18 mouse cellular contexts compared by ENCODE assay signal in the genomic region with DNA sequence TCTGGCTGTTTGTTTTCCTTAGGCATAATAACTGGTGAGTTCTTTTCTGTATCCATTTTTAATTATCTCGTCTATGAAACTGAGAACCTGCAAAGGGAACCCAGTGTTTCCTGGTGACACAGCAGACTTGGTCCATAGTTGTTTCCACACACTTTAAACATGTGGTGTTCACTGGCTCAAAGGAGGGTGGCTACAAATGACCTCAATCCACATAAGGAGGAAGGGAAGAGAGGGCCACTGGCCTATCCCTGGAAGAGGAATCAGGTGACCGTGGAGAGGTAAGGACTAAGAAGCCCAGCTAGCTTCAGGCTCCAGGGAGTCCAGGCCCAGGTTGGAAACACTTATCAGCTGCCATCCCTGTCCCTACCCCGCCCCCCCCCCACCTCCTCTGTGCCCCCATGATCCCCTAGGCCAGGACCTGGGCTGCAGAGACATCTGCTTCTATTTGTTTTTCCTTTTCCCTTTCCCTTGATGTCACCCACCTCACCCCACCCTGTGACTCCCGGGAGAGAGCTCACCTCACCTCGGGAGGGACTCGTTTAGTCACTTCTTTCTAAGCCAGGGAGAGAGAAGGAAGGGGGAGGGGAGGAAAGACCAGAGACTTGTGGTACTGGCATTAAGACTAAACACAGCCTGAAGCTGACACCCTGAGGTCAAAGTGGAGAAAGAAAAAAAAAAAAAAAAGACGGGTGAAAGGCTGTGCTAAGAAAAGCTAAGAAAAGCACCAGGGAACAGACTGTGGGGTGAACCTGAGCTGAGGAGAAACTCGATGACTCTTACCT.
DNase-seq lines count a peak whose midpoint lies in the region; ATAC-seq and TF ChIP-seq lines count a peak whose summit lies in the region.
"Had no signal": no experiment of that assay in that cellular context is flagged by ENCODE, and none has a peak within 500 bp of the region (broad histone marks: within the 10 kb centered on the region; RNA-seq: fewer than 3 reads in every experiment).

No protein-coding gene starts in this region.

- DNase-seq in embryonic facial prominence, embryonic 11.5 days (ENCODE audit: low spot score) = peak; percentile 33
- no peak for DNase-seq in embryonic facial prominence, embryonic 10.5 days (ENCODE audit: low spot score)
- peak; percentile 63 for DNase-seq in ES-CJ7 (ENCODE audit: low read depth, low spot score)
- DNase-seq in testis, postnatal 10 days (ENCODE audit: low spot score) = no peak
- DNase-seq in ovary, postnatal 14 days (ENCODE audit: low spot score) = no peak
- DNase-seq in kidney, postnatal 25 days = no peak
- DNase-seq: cerebellum, adult 11 months; gastrocnemius, postnatal 10 days; kidney, postnatal 10 days; thymus, adult 18-20 months had no signal

- 12% methylated on average over 8 of the region's 8 CpGs for WGBS in embryonic facial prominence, embryonic 11.5 days
- WGBS in embryonic facial prominence, embryonic 10.5 days = 12% methylated on average over 8 of the region's 8 CpGs
- WGBS in embryonic facial prominence, embryonic 15.5 days = 20% methylated on average over 8 of the region's 8 CpGs
- 26% methylated on average over 8 of the region's 8 CpGs for WGBS in small intestine, adult 2 months

- H3K4me2 ChIP-seq in embryonic facial prominence, embryonic 11.5 days (ENCODE audit: low read depth, low read length) = no peak overlapping the region
- H3K4me2 ChIP-seq in embryonic facial prominence, embryonic 15.5 days (replicated peaks) = no peak overlapping the region
- H3K4me2 ChIP-seq: limb, embryonic 15.5 days; lung, embryonic 15.5 days; midbrain, embryonic 11.5 days had no signal

- ATAC-seq in embryonic facial prominence, embryonic 11.5 days (replicated peaks; ENCODE audit: insufficient number of reproducible peaks, low FRiP score, low TSS enrichment, low read depth) = no peak
- ATAC-seq in embryonic facial prominence, embryonic 15.5 days (ENCODE audit: insufficient number of reproducible peaks, low FRiP score, low TSS enrichment, low read depth) = peak; percentile 27; the same call in 1 of the 2 replicates
- ATAC-seq: forebrain, embryonic 16.5 days; inflammation-experienced regulatory T-cells, adult 6 months had no signal

- no peaks in the 10 kb centered on the region for H3K27me3 ChIP-seq in embryonic facial prominence, embryonic 11.5 days (ENCODE audit: control insufficient read depth, insufficient read depth, low read length)
- H3K27me3 ChIP-seq in embryonic facial prominence, embryonic 10.5 days (replicated peaks; ENCODE audit: low read depth, poor library complexity, severe bottlenecking) = no peaks in the 10 kb centered on the region
- no peaks in the 10 kb centered on the region for H3K27me3 ChIP-seq in embryonic facial prominence, embryonic 15.5 days
- no peaks in the 10 kb centered on the region for H3K27me3 ChIP-seq in small intestine, adult 2 months (ENCODE audit: control insufficient read depth, insufficient read depth, low read length)
- H3K27me3 ChIP-seq: heart, embryonic 12.5 days; limb, embryonic 15.5 days; lung, embryonic 15.5 days had no signal

- no peaks in the 10 kb centered on the region for H3K9me3 ChIP-seq in embryonic facial prominence, embryonic 11.5 days (replicated peaks; ENCODE audit: control insufficient read depth, low read length)
- H3K9me3 ChIP-seq in embryonic facial prominence, embryonic 10.5 days = no peaks in the 10 kb centered on the region
- H3K9me3 ChIP-seq in embryonic facial prominence, embryonic 15.5 days (replicated peaks) = no peaks in the 10 kb centered on the region
- H3K9me3 ChIP-seq: limb, embryonic 15.5 days; lung, embryonic 15.5 days had no signal

- no peak overlapping the region for H3K9ac ChIP-seq in embryonic facial prominence, embryonic 11.5 days (replicated peaks; ENCODE audit: low read length)
- H3K9ac ChIP-seq in embryonic facial prominence, embryonic 15.5 days = no peak overlapping the region
- H3K9ac ChIP-seq: heart, embryonic 12.5 days; limb, embryonic 15.5 days; lung, embryonic 15.5 days had no signal

- H3K27ac ChIP-seq in embryonic facial prominence, embryonic 11.5 days (replicated peaks; ENCODE audit: low read depth, low read length) = no peak overlapping the region
- H3K27ac ChIP-seq in embryonic facial prominence, embryonic 10.5 days (replicated peaks) = no peak overlapping the region
- peak overlapping the region; percentile 44; the same call in 1 of the 2 replicates for H3K27ac ChIP-seq in embryonic facial prominence, embryonic 15.5 days (replicated peaks)
- H3K27ac ChIP-seq in small intestine, adult 2 months (ENCODE audit: insufficient read depth, low read depth, low read length) = peak overlapping the region; percentile 87
- H3K27ac ChIP-seq: limb, embryonic 15.5 days; lung, embryonic 15.5 days had no signal

- TF ChIP-seq POLR2A in small intestine, adult 2 months (IDR thresholded peaks at IDR 0.05; ENCODE audit: low read depth, low read length) = no peak

- no peak for TF ChIP-seq CTCF in small intestine, adult 2 months (IDR thresholded peaks at IDR 0.05; ENCODE audit: extremely low read depth, insufficient read length, insufficient replicate concordance, low read depth, low read length)

- no peaks in the 10 kb centered on the region for H3K36me3 ChIP-seq in embryonic facial prominence, embryonic 11.5 days (replicated peaks; ENCODE audit: control insufficient read depth, insufficient read depth, low read depth, low read length)
- H3K36me3 ChIP-seq in embryonic facial prominence, embryonic 10.5 days (replicated peaks) = no peaks in the 10 kb centered on the region
- no peaks in the 10 kb centered on the region for H3K36me3 ChIP-seq in embryonic facial prominence, embryonic 15.5 days
- H3K36me3 ChIP-seq in small intestine, adult 2 months (ENCODE audit: control insufficient read depth, insufficient read depth, low read length) = no peaks in the 10 kb centered on the region
- H3K36me3 ChIP-seq: heart, embryonic 12.5 days; limb, embryonic 15.5 days; lung, embryonic 15.5 days had no signal

- H3K4me1 ChIP-seq in embryonic facial prominence, embryonic 11.5 days (ENCODE audit: control insufficient read depth, insufficient read depth, low read length) = 0 out of 2 replicates have a peak, but pooled peaks cover 2% of the 10 kb centered on the region
- peaks cover 30% of the 10 kb centered on the region for H3K4me1 ChIP-seq in embryonic facial prominence, embryonic 10.5 days
- H3K4me1 ChIP-seq in embryonic facial prominence, embryonic 15.5 days = peaks cover 9% of the 10 kb centered on the region
- peaks cover 26% of the 10 kb centered on the region for H3K4me1 ChIP-seq in small intestine, adult 2 months (ENCODE audit: control insufficient read depth, insufficient read depth, insufficient read length, low read length)

- no peak overlapping the region for H3K4me3 ChIP-seq in embryonic facial prominence, embryonic 11.5 days (ENCODE audit: low read depth, low read length)
- no peak overlapping the region for H3K4me3 ChIP-seq in embryonic facial prominence, embryonic 10.5 days
- no peak overlapping the region for H3K4me3 ChIP-seq in embryonic facial prominence, embryonic 15.5 days (replicated peaks)
- H3K4me3 ChIP-seq in small intestine, adult 2 months (ENCODE audit: low read depth, low read length) = no peak overlapping the region
- H3K4me3 ChIP-seq: heart, embryonic 12.5 days; limb, embryonic 15.5 days; lung, embryonic 15.5 days had no signal

Comparison
In these comparisons a context has a peak if more than half of its experiments do, and no peak if none do; other contexts are left out.
1. DNase-seq: peak in embryonic facial prominence, embryonic 11.5 days (single experiment) and ES-CJ7 (single experiment); none in embryonic facial prominence, embryonic 10.5 days (single experiment), testis, postnatal 10 days (single experiment), ovary, postnatal 14 days (single experiment) and kidney, postnatal 25 days (0 of 2).
2. H3K27ac ChIP-seq: peak in embryonic facial prominence, embryonic 15.5 days (single experiment) and small intestine, adult 2 months (single experiment); none in embryonic facial prominence, embryonic 11.5 days (single experiment) and embryonic facial prominence, embryonic 10.5 days (single experiment).